Mouse (Mus musculus) induced T-regulatory cell, adult 2 months (primary cell): ENCODE data around the gene Zfp64.

Experiments used
- DNase-seq: peaks from one replicate; pipeline ENCODE4 v3.0.0-alpha.2; 2012; ENCODE audit warnings: low read depth

Gene Zfp64

GRCm38 (mm10) chr2:168954835-168955716 lies at the start of gene Zfp64:
Gene Zfp64 (minus strand): TSS chr2:168955587.
- peak; percentile 94 for DNase-seq

DNA sequence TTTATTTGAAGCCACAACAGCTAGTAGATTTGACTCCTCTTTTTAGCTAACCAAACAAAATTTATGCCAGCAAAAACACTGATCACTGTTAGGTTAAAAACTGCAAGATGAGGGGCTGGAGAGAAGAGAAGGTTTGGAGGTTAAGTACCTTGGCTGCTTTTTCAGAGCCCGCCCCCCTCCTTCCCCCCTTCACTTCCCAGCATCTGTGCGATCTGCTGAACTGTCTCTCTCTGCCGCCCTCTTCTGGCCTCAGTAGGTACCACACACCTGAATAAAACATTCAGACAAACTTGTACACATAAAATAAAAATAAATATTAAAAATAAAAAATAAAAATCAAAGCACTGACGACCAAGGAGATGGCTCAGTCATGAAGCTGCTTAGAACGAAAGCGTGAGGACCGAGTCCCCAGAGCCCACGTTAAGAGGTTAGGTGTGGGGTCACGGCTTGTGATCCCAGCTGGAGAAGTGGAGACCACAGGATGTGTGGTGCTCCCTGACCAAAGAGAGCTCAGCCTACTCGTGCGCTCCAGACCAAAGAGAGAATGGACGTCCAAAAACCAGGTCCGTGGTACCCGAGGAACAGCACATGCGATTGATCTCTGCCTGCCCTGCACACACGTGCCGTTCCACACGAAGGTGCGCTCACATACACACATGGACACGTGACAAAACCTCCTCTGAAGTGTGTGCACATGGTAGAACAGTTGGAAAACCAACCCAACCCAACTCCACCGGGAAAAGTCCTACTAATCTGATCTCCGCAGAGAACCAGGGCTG lies 37.4 kb upstream of the Zfp64 start:
- DNase-seq = peak; percentile 51

DNA sequence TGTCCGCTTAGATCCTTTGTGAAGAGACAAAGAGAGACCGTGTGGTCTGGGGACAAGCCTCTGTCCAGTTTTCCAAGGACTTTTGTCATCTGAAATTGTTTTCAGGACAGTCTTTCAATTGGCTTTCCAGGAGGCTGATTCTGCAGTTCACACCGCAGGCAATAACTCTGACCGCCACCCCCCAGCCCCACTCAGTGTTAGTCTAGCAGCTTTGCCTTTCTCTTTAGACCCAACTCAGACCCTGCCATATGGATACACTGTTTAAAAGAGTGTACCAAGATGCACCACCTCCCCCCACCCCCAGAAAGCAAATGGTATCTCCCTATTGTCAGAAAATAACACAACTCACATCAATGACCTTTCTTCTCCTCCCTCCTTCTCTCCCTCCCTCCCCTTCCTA lies 35.6 kb upstream of the Zfp64 start:
- no peak for DNase-seq

DNA sequence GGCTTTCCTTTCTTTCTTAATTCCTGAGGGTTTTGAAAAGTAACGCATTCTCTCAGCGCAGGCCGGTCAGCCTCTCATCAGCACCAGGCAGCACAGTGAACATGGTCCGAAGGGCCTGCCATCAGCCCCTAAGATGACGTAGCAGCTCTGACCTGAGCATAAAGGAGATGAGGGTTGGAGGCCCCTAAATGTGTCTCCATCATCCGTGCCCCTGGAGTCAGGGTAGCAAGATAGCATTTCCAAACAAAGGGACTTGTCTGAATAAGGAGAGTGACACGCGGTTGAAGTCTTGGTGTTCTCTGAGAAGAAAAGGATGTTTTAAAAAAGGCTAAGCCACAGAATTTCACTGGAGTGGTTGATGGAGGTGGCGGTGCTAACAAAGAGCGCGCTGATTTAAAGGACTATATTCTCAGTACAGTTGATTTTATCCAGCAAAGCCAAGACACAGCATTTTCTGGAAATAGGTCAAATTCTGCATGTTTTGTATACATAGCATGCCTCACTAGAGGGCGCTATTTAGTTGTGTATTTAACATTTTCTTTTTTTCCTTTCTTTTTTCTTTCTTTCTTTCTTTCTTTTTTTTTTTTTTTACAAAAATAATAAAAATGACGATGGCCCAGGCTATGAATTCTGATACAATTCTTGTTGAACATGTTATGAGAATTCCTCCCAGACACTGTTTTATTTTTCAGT lies 34.8 kb upstream of the Zfp64 start:
- DNase-seq = peak; percentile 50

- DNase-seq = no peak
Measured at GRCm38 (mm10) chr2:168988056-168988455, 32.7 kb upstream of the Zfp64 start.

DNA sequence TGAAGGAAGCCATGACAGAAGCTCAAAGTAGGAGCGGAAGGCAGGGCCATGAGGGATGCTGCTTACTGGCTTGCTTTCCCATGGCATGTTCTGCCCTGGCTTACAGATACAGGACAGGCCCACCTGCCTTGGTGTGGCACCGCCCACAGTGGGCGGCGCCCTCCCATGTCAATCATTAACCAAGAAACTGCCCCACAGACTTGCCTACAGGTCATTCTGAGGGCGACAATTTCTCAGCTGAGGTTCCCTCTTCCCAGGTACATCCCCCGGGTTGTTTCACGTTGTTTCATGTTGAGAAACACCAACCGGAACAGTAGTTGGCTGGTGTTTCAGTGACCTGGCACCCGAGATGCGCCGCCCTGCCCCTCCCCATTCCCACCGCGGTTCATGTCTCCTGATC lies 32.0 kb upstream of the Zfp64 start:
- no peak for DNase-seq

DNA sequence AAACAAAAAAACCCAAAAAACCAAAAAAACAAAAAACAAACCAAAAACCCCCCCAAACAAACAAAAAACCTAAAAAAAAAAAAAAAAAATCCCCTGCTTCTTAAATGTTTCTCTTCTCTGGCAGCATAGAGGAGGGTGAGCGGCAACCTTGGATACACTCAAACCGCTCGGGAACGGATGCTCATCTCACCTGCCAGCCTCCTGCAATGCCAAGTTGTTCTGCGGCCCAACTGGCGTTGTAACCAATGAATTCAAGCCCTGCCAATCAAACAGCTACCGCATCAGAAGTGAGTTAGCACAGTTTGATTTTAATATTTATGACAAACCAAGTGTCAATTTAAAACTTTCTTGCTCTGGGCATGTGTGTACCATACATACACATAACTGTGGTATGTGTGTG lies 26.6 kb upstream of the Zfp64 start:
- no peak for DNase-seq

- no peak for DNase-seq
Measured at GRCm38 (mm10) chr2:168981448-168981847, 26.1 kb upstream of the Zfp64 start.

GRCm38 (mm10) chr2:168980859-168981258 lies 25.5 kb upstream of the Zfp64 start:
- peak; percentile 35 for DNase-seq

- peak; percentile 16 for DNase-seq
Measured at GRCm38 (mm10) chr2:168979742-168980141, 24.4 kb upstream of the Zfp64 start.

DNA sequence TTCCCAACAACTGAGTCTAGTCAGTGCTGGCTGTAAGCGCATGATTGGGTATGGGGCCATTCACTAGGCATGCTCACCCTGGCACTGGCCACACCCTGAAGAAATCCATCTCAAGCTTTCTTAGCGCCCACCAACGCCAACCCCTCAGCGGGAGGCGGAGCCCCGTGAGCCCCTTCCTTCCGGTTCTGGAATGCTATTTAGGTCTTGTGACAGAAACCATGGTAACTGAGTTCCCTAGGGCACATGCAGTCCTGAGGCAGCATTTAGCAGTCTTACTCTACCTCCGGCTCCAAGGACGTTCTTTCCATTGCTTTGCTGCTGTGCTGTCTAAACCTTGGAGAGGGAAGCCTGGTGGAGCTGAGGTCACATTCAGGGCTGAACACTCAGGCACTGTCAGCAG lies 22.6 kb upstream of the Zfp64 start:
- DNase-seq = no peak

GRCm38 (mm10) chr2:168970131-168970530 lies 14.7 kb upstream of the Zfp64 start:
- DNase-seq = no peak

- DNase-seq = no peak
Measured at GRCm38 (mm10) chr2:168968136-168968925, 12.9 kb upstream of the Zfp64 start.

GRCm38 (mm10) chr2:168966525-168966924 lies 11.1 kb upstream of the Zfp64 start:
- DNase-seq = no peak

- no peak for DNase-seq
Measured at GRCm38 (mm10) chr2:168964849-168965248, 9.5 kb upstream of the Zfp64 start.

DNA sequence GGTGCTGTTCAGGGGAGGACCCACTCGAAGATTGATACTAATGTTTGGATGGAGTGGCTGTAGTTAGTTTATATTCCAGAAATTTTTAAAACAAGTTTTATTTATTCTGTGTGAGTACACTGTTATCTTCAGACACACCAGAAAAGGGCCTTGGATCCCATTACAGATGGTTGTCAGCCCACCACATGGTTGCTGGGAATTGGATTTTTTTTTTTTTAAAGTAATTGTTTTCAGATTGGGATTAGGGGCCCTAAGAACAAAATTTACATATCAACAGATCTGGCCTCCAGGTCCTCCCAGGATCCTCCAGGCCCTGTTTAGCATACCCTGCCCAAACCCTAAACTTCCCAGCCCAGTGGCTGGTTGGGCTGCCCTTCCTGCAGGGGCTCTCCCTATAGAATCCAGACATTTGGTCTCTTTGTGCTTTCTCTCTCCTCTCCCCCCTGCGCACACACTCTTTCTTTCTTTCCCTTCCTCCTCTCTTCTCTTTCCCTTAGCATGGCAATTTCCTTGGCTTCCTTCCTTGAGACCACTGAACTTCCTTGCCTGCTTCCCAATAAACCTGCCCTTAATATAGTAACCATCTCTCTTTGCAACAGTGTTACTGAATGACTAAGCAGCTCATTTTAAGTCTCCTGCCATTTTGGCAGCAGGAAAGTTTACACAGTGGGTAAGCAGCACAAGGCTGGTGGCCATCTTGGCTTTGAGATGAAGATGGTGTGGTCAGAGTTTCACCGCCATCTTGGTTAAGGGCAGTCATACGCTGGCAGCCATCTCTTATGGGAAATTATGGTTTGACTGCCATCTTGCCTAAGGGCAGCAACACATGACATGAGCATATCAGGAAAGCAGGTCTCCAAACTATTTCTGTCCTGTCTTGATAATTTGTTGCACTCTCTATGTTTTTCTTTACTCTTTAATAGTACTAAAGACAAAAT lies 6.6 kb upstream of the Zfp64 start:
- no peak for DNase-seq

GRCm38 (mm10) chr2:168960814-168961213 lies 5.4 kb upstream of the Zfp64 start:
- DNase-seq = no peak

DNA sequence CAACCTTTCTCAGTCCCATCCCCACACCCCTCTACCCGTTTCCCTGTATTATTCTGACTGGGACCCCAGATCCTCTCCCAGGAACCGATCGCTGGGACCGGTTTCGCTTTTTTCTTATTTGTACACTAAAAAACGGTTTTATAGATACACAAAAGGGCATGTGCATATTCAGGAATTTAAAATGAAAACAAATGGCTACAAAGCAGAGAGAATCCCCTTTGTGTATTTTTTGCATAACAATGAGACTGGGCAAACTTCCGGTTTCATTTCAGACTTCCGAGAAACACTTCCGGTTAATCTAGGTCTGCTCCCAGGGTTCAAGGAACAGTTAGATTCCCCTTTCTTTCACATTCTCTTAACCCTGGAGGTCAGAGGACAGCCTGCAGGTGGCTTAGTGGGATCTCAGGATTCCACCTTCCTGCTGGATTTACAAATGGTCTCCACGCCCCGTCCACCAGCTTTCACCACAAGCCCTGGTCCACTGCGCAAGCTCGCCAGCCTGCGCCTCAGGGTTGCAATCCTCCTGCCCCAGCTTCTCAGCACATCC lies 4.0 kb upstream of the Zfp64 start:
- no peak for DNase-seq

DNA sequence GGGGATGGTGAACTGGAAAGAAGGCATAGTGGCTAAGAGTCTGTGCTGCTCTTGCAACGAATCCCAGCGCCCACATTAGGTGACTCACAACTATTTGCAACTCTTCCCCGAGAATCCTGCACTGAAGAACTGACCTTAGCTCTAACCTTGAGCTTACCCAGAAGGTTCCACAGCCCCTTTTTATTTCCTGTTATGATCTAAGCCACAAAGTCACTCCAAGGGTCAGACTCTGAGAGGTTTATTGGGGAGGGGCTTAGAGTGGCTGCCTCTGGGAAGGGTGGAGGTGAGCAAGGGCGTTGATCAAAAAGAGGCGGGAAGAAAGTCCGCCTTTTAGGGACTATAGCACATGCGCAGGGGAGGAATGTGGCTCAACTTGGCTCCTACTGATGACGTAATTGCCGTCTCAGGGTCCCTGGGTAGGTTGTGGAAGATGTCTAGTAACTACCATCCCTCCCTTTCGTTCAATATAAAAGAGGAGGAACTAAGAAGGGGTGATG lies 511 bp upstream of the Zfp64 start:
- DNase-seq = no peak

DNA sequence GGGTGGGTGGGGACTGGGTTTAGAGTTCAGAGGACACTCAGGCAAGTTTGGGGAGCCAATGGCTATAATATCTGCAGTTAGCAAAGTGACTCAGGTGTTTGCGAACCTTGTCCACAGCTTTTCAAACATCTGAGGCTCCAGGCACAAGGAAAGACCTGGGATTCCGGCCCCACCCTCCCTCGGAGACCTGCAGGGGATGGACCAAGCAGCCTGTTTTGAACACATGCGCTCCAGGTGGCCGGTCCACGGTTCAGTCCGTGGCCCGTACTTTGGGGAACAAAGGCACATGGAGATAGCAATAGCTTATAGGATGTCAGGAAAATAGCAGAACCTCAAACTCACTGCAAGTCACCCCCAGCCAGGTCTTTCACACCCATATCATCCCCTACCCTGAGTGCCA lies 1.0 kb downstream of the Zfp64 start:
- DNase-seq = no peak
